Mouse (Mus musculus): Measurements from ENCODE around the gene Olfr49.

DNA sequence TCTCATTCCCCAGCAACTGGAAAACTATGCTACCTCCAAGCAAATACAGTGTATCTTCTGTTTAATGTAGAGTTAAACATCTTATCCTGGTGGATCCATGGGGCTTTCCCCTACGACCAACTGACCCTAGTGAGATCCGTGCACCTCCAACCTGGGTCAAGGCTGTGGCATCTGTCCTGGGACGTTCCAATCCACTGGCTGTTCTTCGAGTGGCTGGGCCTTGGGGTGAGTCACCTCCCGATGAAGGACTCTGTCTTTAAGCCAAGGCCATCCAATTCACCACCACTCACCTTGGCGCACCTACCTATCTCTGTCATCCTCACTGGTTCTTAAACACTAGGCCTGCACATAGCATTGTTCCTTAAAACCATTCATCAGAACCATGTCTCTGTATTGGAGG, 21.6 kb downstream of the Olfr49 start:
- no peak for TF ChIP-seq POLR2A (IDR thresholded peaks at IDR 0.05; ENCODE audit: extremely low read depth, insufficient read depth, low read length)
- no peak for TF ChIP-seq CTCF (IDR thresholded peaks at IDR 0.05; ENCODE audit: extremely low read depth, insufficient read depth, low read length)
